Mouse (Mus musculus): ENCODE measurements around the gene Churc1. TPM values are rescaled to one million over a fixed set of nuclear protein-coding genes. Genes with fewer than 3 reads are reported as not detected.
A peak's percentile ranks its signal among the peaks of the same experiment; 100 is the strongest.
"Not testable (repeated sequence)": the region's sequence is repeated elsewhere in the genome, so short reads cannot be mapped to it uniquely, and the experiment has no call there.

Churc1 gene
- total RNA-seq, 4 experiments from 2014 or later = 58.2 to 63.8 (median 60.9) TPM

DNA sequence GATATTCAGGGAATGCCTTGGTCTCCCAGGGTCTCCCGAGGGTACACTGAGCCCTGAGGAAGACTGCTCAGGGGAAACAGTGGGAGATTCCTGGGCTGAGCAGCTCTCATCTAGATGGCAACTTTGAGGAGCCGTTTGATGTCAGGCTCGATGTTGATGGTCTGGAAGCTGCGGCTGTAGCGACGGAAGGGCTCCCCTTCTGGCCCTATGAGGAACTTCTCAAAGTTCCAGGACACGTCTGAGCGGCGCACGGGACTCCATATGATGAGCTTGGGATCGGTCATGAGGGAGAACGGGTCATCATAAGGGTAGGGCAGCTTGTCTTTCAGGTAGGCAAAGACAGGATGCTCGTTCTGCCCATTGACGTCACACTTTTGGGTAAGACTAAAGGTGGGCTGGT lies 27.2 kb downstream of the Churc1 start:
- DNase-seq (ENCODE audit: low spot score in 2 of 2) = not testable (repeated sequence)

DNA sequence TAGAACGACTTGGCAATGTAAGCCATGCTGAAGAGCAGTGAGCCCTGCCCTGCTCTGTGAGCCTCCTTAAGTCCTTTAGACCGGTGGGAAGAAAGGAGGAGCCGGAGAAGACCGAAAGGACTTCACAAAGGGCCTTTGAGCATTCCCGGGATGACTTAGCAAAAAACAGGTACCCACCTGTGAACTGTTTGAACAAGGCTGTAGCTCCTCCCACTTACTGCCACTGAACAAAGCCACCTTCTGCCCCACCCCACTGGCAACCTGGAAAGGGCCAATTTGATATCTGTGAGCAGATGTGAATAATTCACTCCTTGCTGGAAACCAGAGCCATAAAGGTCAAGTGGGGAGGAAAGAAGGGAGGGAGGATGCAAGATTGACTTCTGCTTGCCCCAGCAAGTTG lies 30.0 kb downstream of the Churc1 start, which contains the start of gene Gpx2:
TSS of gene Gpx2 (minus strand) at position 205 of the 400 bp plus-strand sequence.
- DNase-seq (ENCODE audit: low spot score in 2 of 2) = no peak

DNA sequence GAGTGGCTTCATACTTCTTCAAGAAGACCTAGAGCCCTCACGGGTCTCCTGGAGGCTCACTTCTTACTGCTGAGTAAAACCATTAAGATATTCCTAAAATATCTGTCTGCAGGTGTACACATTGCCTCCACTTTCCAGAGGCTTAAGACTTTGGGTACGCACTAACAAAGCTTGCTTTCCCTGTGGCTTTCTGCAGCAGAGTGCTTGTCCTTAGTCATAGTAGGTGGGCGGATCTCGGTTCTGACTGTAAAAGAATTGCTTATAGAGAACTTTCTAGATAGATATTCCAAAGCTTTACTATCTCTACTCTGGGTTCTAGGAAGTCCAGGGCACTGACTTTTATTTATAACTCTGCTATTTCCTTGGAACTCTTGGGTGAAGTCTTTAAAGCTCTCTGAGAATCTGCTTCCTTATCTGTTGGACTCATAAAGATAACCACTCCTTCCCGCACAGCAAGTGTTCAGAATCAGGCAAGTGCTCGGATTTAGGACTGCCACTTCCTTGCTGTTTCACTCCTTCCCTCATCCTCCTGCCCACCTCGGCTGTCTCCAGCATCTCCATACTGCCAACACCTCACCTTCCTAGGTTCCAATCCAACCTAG lies 31.7 kb downstream of the Churc1 start:
- DNase-seq (ENCODE audit: low spot score in 2 of 2) = no peak

DNA sequence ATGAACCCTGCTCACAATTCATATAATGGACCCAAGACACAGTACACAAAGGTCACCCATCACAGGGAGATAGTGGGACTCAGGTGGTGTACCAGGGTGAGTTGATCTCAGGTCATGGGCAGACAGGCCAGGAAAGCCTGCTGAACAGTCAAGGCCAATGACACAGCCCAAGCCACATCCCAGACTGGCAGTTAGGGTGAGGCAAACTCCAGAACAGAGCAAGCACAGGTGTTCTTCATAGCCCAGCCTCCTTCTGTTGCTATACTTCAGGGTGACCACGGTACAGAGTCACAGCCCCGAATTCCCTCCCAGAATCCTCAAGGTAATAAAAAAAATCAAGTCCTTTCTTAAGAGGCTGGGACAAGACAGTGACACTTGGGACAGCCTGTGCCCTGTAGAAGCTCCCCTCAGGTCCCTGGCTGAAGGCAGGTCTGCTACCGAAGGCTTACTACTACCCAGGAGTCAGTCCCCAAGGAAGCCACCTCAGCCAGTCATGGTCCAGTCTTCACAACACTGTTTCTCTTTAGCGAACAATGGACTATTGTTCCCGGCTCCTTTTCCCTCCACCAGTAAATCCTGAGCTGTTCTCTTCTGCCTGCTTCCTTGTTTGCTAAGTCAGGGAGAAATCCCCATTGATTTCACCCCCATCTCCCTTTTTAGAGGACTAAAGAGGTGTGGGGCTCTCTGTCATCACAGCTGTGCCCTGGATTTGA lies 32.8 kb downstream of the Churc1 start:
- DNase-seq (ENCODE audit: low spot score in 2 of 2) = no peak

DNA sequence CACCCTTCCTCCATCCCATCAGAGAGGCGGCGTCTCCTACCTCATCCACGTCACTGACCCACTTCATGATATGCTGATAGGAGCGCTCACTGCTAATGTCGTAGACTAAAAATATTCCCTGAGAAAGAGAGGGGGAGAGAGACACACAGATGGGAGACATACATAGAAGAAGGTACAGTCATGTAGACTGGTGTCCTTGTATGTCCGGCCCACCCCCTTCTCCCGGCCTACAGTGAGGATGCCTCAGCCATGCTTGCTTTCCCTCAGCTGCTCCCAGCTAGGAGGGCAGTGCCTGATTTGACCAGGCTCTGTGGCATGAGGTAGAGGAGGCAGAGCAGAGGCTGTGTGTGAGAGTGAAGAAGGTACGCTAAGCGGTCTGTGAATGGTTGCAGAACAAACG lies 37.7 kb downstream of the Churc1 start:
- DNase-seq (ENCODE audit: low spot score in 2 of 2) = no peak

DNA sequence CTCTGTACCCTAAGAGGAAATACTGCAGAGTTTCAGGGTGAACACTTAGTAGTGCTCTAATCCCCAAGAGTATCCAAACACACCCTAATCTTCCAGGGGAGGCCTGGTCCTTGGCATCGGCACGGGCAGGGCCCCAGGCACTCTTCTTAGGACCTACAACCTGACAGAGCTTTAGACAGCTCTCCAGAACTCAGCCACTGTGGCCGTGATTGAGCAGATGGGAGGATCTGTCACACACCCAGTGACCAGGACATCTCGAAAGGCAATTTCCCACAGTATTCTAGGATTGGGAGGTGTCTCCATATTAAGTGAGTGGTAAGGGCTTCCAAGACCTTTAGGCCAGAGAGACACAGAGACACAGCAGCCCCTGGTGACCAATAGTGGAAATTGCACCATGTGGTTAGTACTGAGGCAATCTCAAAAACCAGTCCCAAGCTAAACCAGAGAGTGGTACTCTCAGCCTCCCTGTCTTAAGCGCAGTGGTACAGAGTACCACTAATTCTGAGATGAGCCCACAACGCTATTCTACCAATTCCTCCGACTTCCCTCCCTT lies 38.4 kb downstream of the Churc1 start:
- peak in 1 of 2 experiments; percentile 16 for DNase-seq (ENCODE audit: low spot score in 2 of 2)

DNA sequence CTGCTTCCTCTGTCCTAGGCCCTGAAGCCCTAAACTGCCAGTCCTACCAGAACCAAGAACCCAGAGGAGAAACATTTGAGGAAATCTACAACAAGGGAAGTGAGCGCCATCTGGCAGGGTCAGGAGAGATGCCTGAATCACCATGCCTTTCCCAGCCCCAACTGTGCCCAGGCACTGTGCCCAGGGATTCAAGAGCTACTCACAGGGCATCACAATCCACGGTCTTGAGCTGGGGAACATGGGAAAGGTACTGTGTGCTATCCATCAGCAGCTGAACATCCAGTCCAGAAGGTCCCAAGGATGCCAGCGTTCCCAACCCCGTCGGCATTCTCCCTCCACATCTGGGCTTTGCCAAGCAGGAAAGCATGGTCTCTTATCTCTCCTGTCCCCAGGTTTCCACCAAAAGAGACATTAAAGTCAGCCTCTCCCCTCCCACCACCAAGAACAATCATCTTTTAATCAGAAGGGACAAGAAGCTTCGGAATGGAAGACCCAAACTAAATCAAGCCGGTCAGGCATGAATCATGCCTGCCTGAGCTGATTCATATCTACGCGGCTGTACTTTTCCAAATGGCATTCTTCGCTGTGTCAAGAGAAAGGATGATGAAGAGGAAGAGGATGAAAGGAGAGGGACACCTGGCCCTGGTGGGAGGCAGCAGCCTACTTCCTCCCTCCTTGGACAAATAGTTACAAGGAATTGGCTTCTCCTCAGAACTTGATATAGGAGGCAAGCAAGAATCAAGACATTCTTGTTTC lies 39.9 kb downstream of the Churc1 start:
- DNase-seq (ENCODE audit: low spot score in 2 of 2) = no peak

DNA sequence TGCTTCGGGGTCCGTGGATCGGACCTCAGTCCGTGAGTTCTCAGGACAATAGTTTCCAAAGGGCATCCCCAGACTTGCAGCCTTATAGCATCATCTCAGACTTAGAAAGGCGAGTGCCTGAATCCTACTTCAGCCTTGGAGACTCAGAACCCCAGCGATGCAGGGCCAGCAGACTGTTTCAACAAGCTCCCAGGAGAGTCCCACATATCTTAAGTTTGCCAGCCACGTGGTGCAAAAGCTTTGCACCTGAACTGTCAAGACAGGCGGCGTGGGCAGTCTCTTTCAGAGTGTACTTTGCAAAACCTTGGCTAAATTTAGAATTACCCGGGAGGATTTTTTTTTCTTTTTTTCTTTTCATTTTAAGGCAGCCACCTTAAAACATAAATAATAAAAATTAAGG lies 42.5 kb downstream of the Churc1 start:
- DNase-seq (ENCODE audit: low spot score in 2 of 2) = no peak

DNA sequence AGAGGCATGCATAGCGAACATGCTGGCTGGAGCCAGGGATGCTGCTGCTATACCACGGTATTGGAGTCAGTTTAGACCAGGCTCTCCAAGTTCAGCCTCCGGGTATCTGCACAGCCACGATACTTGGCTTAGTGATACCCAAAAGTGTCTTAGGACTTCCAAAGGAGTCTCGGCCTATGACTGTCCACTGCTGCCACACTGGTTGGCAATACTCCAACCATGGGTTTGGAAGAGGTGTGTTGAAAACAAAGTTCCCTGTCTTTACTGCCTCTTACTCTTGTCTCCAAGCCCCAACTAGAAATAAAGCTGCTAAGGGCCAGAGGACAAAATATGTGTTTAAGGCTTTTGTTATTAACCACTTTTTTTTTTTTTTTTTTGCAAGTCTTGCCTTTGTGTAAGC lies 45.2 kb downstream of the Churc1 start:
- no peak for DNase-seq (ENCODE audit: low spot score in 2 of 2)

DNA sequence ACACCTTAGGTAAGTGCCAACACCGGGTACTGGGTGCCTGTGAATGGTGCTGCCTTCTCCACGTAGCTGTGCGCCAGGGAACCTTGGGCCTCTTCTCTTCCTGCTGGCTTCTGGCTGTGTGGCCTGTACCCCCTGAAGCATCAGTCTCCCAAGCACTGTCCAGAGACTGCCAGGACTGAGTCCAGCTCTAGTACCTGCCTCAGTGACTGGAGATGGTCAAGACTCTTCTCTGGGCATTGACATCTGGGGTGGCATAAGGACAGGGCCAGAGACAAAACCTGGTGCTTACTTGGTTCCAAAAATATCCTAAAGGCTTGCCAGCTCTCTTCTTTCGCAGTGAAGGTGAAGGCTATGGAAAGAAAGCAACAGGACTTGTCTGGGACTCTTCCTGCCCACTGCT lies 45.7 kb downstream of the Churc1 start:
- DNase-seq (ENCODE audit: low spot score in 2 of 2) = no peak

DNA sequence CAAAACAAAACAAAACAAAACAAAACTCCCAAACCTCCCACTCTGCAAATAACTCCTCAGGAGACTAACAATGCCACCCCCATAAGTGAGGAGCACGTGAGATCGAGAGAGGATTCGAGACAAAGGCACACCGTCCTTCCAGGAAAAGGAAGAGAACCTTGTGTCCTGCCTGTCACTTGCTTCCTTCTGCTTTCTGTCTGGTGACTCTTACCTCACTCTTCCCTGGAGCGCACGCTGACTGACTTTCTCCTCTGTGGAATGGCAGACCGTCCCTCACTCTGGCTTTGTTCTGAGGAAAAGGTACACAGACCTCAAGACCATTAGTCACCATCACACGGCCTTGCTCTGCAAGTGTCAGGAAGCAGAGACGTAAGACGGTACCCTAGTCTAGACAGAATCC lies 48.2 kb downstream of the Churc1 start:
- no peak for DNase-seq (ENCODE audit: low spot score in 2 of 2)

DNA sequence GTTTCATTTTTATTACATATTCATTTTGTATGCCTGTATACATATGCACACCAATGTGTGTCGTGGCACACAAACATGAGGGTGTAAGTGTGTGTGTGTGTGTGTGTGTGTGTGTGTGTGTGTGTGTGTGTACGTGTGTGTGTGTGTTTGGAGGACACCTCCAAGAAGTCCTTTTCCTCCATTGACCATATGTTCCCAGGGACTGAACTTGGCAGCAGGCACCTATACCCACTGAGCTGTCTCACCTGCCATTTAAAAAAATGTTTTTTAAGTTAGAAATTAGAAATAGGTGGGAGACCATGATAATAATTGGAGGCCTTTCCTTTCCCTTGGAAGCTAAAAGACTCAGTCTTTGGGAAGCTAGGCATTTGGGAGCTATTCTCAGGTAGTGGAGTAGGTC lies 48.8 kb downstream of the Churc1 start:
- DNase-seq (ENCODE audit: low spot score in 2 of 2) = no peak

DNA sequence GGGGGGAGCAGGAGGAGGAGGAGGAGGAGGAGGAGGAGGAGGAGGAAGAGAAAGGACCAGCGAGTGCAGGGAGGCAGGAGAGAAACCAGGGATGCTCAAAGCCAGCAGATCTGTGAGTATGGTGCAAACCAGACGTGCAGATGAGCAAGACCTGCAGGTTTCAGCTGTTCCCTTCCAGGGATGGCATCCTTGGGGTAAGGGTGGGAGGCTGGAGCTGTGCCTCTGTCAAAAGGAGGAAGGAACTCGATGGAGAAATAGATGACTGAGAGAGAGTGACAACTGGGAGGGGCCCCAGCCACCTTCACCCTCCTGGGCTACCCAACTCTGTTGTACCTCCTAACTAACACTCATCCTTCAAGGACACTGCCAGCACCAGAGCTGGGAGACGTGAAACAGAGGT lies 51.4 kb downstream of the Churc1 start:
- no peak for DNase-seq (ENCODE audit: low spot score in 2 of 2)

DNA sequence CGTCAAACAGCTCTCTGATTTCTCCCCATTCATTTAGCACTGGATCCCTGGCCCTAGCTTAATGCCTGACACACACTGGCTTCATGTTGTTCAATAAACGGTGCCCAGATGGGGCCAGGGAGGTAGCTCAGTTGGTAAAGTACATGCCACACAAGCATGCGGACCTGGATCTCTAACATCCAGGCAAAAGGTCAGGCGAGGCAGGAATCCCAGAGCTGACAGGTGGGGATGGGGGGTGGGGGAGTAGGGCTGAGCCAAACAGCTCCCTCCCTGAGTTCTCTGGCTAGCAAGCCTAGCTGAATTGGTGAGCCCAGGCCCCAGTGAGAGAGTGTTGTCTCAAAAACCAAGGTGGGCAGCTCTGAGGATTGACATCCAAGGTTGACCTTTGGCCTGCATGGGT lies 51.8 kb downstream of the Churc1 start:
- no peak for DNase-seq (ENCODE audit: low spot score in 2 of 2)

DNA sequence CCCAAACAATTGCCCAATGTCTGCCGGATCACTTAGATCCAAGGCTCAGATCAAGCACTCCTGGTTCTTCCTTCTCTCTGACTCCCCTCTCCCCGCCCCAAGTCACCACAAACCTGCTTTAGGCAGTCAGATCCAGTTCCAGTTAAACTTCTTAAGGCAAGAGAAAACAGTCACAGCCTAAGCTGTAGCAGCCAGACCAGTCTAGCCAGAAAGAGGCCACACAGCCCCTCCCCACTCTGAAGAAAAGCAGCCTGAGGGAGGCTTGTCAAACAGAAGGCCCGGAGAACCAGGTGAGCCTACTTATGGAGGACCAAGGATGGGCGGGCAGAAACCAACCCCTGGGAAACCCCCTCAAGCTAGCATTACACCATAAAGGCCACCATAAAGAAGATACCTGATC lies 52.8 kb downstream of the Churc1 start:
- no peak for DNase-seq (ENCODE audit: low spot score in 2 of 2)

DNA sequence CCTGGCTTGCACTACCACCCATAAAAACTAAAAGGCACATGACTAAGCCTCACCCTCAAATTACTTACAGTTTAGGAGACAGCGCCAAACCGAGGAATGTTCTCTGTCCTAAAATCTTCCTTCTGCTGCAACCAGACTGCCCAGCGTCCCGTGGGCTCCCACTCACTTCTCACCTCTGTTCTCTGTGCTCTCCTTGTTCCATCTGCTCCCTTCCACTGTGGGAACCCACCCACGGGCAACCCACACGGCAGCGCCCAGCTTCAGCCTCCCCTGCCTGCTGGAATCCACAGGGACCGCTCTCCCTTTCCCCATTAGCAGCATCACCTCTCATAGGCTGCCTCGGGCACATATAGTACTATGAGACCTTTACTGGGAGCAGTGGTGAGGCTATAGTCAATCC lies 53.6 kb downstream of the Churc1 start:
- no peak for DNase-seq (ENCODE audit: low spot score in 2 of 2)

DNA sequence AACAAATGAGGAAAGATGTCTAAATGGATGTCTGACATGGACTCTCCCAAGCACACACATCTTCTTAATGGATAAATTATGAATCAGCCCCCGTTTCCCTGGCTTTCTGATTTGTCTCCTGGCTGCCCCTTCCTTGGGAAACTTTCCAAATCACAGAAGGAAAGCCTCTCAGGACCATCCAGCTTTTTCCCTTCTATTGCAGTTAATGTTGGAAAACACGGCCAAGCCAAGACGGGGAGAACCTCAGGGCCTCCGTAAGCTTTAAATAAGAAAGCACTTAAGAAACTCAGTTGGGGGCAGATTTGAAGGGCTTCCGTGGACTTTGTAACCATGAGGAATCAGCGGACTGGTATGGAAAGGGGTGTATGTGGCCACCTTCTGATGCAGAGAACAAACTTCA lies 54.5 kb downstream of the Churc1 start:
- DNase-seq (ENCODE audit: low spot score in 2 of 2) = no peak

DNA sequence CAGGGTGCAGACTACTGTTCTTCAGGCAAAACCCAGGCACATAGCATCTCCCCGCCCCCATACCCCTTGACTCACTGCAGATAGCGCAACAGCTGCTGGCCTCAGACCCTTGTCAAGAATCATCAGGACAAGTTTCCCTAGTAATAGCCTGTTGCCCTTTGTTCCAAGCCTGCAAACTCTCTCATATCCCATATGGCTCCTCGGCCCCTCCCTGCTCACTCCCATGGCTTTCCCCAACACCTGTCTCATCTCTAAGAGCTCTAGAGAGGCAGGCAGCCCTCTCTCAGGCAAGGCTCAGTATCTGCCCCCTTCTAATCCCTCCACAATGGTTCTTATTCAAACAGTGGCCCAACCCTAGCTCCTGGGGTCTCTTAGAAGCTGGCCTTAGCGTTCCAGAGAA lies 55.3 kb downstream of the Churc1 start:
- no peak for DNase-seq (ENCODE audit: low spot score in 2 of 2)

DNA sequence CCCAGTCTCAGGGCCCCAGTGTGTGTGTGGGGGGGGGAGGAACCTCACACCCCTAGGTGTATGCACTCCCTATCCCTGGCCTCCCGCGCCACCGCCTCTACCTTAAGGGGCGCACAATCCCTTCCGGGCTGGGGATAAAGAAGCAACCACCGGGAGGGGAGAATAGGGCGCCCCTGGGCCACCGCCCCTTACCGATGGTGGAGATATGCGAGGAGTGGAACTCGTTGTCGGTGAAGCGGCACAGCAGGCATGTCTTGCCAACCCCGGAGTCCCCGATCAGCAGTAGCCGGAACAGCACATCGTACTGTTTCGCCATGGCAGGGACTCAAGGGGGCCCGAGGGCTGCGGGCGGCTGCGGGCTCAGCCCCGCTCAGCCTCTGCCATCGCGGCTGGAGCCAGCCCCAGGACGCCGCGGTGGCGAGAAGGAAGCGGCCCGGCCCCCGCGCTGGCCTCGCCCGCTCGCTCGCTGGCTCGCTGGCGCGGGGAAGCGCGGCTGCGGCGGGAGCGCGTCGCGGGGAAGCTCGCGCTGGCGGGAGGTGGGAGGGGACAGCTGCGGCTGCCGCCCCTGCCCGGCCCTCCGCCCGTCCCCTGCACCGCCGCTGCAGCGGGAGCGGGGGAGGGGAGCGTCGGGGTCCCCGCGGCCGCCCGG lies 56.8 kb downstream of the Churc1 start:
- DNase-seq (ENCODE audit: low spot score in 2 of 2) = no peak

DNA sequence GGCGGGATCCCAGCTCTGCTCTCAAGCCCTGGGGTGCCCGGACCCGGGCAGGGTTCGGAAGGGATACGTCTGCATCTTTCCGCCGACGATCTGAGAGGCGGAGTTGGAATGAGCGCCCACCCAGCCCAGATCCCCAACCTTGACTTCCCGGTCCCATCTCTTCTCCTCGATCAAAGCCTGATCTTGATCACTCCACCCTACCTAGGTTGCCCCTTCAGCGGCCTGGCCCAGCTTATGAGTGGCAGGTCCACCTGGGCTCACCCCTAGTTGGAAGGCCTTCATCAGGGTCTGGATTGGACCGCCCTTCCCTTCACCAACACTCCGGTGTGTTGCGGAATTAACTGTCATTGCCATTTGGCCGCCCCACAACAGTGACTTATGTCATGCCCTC lies 57.3 kb downstream of the Churc1 start, which contains the start of gene Rab15:
TSS of gene Rab15 (minus strand) at position 258 of the 391 bp plus-strand sequence.
- no peak for DNase-seq (ENCODE audit: low spot score in 2 of 2)

DNA sequence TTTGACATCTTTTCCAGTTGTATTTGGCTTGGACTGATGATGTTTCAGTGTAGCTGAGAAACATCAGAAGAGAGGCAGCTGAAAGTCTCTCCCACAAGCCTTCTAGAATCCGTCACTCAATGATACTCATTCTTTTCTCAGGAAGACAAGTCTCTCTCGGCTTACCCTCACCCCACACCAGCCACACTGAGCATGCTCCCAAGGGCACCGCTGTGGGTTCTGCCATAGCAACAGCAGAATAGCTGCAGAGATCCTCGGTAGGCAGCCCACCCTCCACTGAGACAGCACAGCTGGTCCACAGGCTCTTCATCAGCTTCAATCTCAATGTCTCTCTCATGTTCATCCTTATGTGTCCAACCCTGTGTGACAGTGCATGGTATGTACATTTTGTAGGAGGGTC lies 59.9 kb downstream of the Churc1 start:
- DNase-seq (ENCODE audit: low spot score in 2 of 2) = no peak

DNA sequence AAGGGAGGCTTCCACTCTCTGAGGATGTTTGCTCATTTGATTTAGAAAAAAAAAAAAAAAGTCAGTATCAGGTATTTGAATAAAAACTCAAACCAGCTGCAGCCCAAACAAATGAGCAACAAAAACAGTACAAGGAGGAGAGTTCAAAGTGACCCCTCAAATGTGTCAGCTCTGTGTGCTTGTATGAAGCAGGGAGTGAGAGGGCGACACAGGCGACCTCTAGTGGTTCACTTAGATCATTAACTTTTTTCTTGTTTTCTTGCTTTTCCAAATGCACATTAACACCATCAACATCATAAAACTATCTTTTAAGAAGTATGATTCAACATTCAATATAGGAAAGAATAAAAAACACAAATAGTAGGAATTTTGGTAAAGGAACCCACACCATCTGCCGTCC lies 67.4 kb downstream of the Churc1 start:
- no peak for DNase-seq (ENCODE audit: low spot score in 2 of 2)

Data from gastrocnemius, adult 8-10 months (tissue).